Mouse (Mus musculus): ENCODE data around the gene Abhd16b. TPM values are rescaled to one million over a fixed set of nuclear protein-coding genes. Genes with fewer than 3 reads are reported as not detected.
A peak's percentile ranks its signal among the peaks of the same experiment; 100 is the strongest.

Gene Abhd16b
- polyA plus RNA-seq, 1 experiment = 0.06 TPM

GRCm38 (mm10) chr2:181521491-181521890 is 28.5 kb downstream of the Abhd16b start:
- H3ac ChIP-seq (ENCODE audit: control insufficient read depth, insufficient read length) = peak overlapping the region; percentile 54
- peak overlapping the region; percentile 85 for H3K4me2 ChIP-seq (ENCODE audit: low read depth)
- H3K27me3 ChIP-seq (ENCODE audit: control insufficient read depth, insufficient read depth, insufficient read length) = no peaks in the 10 kb centered on the region
- H3K36me3 ChIP-seq (ENCODE audit: control insufficient read depth, insufficient read depth) = peaks cover 10% of the 10 kb centered on the region
- H3K79me2 ChIP-seq (ENCODE audit: control insufficient read depth, insufficient read depth) = peaks cover 65% of the 10 kb centered on the region
- H3K4me3 ChIP-seq = peak overlapping the region; percentile 78
- no peak for TF ChIP-seq POLR2AphosphoS2 (IDR thresholded peaks at IDR 0.05; ENCODE audit: insufficient read length, low read depth)
- TF ChIP-seq USF1 (IDR thresholded peaks at IDR 0.05; ENCODE audit: low read depth) = no peak
- no peak for TF ChIP-seq MAX (IDR thresholded peaks at IDR 0.05; ENCODE audit: low read depth)
- TF ChIP-seq MYOG (IDR thresholded peaks at IDR 0.05; ENCODE audit: control insufficient read depth in 1 of 3, insufficient read depth in 1 of 3, insufficient read length in 2 of 3, low read depth in 2 of 3) = no peak
- no peak for TF ChIP-seq SRF (IDR thresholded peaks at IDR 0.05; ENCODE audit: control insufficient read depth, insufficient read length, low read depth)
- TF ChIP-seq MYOD1 (IDR thresholded peaks at IDR 0.05; ENCODE audit: control insufficient read depth in 1 of 3, insufficient read length in 2 of 3, low read depth in 2 of 3) = no peak
- no peak for TF ChIP-seq TCF3 (IDR thresholded peaks at IDR 0.05; ENCODE audit: insufficient read length, low read depth)
- no peak for TF ChIP-seq TCF12 (IDR thresholded peaks at IDR 0.05; ENCODE audit: insufficient read depth, poor library complexity, severe bottlenecking)

- H3ac ChIP-seq (ENCODE audit: control insufficient read depth, insufficient read length) = no peak overlapping the region
- no peaks in the 10 kb centered on the region for H3K27me3 ChIP-seq (ENCODE audit: control insufficient read depth, insufficient read depth, insufficient read length)
- TF ChIP-seq E2F4 (IDR thresholded peaks at IDR 0.05; ENCODE audit: insufficient read depth) (no peak), TCF12 (IDR thresholded peaks at IDR 0.05; ENCODE audit: insufficient read depth, poor library complexity, severe bottlenecking) (no peak), MYOG (IDR thresholded peaks at IDR 0.05; ENCODE audit: control insufficient read depth in 1 of 3, insufficient read depth in 1 of 3, insufficient read length in 2 of 3, low read depth in 2 of 3) (no peak), TCF3 (IDR thresholded peaks at IDR 0.05; ENCODE audit: insufficient read length, low read depth) (no peak), POLR2A (IDR thresholded peaks at IDR 0.05; ENCODE audit: insufficient read length, low read depth) (no peak), MAX (IDR thresholded peaks at IDR 0.05; ENCODE audit: low read depth) (no peak), CEBPB (IDR thresholded peaks at IDR 0.05; ENCODE audit: insufficient read depth, poor library complexity, severe bottlenecking) (no peak)
- peaks cover 78% of the 10 kb centered on the region for H3K79me2 ChIP-seq (ENCODE audit: control insufficient read depth, insufficient read depth)
- no peak overlapping the region for H3K4me3 ChIP-seq
- peaks cover 5% of the 10 kb centered on the region for H3K36me3 ChIP-seq (ENCODE audit: control insufficient read depth, insufficient read depth)
- peak overlapping the region; percentile 85 for H3K4me2 ChIP-seq (ENCODE audit: low read depth)
Observed at GRCm38 (mm10) chr2:181522811-181523210, 29.8 kb downstream of the Abhd16b start.

- H3ac ChIP-seq (ENCODE audit: control insufficient read depth, insufficient read length) = no peak overlapping the region
- no peaks in the 10 kb centered on the region for H3K27me3 ChIP-seq (ENCODE audit: control insufficient read depth, insufficient read depth, insufficient read length)
- TF ChIP-seq MAX (IDR thresholded peaks at IDR 0.05; ENCODE audit: low read depth) = no peak
- no peak for TF ChIP-seq REST (IDR thresholded peaks at IDR 0.05; ENCODE audit: insufficient read depth, insufficient read length)
- TF ChIP-seq POLR2AphosphoS2 (IDR thresholded peaks at IDR 0.05; ENCODE audit: insufficient read length, low read depth) = no peak
- TF ChIP-seq TCF3 (IDR thresholded peaks at IDR 0.05; ENCODE audit: insufficient read length, low read depth) = no peak
- TF ChIP-seq USF1 (IDR thresholded peaks at IDR 0.05; ENCODE audit: low read depth) = no peak
- no peak overlapping the region for H3K4me3 ChIP-seq
- H3K79me2 ChIP-seq (ENCODE audit: control insufficient read depth, insufficient read depth) = peaks cover 99% of the 10 kb centered on the region
- H3K4me2 ChIP-seq (ENCODE audit: low read depth) = no peak overlapping the region
- peaks cover 14% of the 10 kb centered on the region for H3K36me3 ChIP-seq (ENCODE audit: control insufficient read depth, insufficient read depth)
Observed at GRCm38 (mm10) chr2:181525526-181525925, 32.5 kb downstream of the Abhd16b start.

- Histone ChIP-seq H3K27me3 (ENCODE audit: control insufficient read depth, insufficient read depth, insufficient read length) (no peaks in the 10 kb centered on the region), H3K79me2 (ENCODE audit: control insufficient read depth, insufficient read depth) (peaks cover 100% of the 10 kb centered on the region), H3K4me3 (no peak overlapping the region), H3K4me2 (ENCODE audit: low read depth) (no peak overlapping the region), H3ac (ENCODE audit: control insufficient read depth, insufficient read length) (no peak overlapping the region), H3K36me3 (ENCODE audit: control insufficient read depth, insufficient read depth) (peaks cover 19% of the 10 kb centered on the region)
- TF ChIP-seq E2F4 (IDR thresholded peaks at IDR 0.05; ENCODE audit: insufficient read depth) = no peak
- TF ChIP-seq MYOG (IDR thresholded peaks at IDR 0.05; ENCODE audit: control insufficient read depth in 1 of 3, insufficient read depth in 1 of 3, insufficient read length in 2 of 3, low read depth in 2 of 3) = peak in 1 of 3 experiments; percentile 40
Observed at GRCm38 (mm10) chr2:181529076-181529475, 36.1 kb downstream of the Abhd16b start.

- TF ChIP-seq MYOD1 (IDR thresholded peaks at IDR 0.05; ENCODE audit: control insufficient read depth in 1 of 3, insufficient read length in 2 of 3, low read depth in 2 of 3) (no peak), USF1 (IDR thresholded peaks at IDR 0.05; ENCODE audit: low read depth) (no peak), POLR2A (IDR thresholded peaks at IDR 0.05; ENCODE audit: insufficient read length, low read depth) (no peak), E2F4 (IDR thresholded peaks at IDR 0.05; ENCODE audit: insufficient read depth) (no peak), REST (IDR thresholded peaks at IDR 0.05; ENCODE audit: insufficient read depth, insufficient read length) (no peak), CEBPB (IDR thresholded peaks at IDR 0.05; ENCODE audit: insufficient read depth, poor library complexity, severe bottlenecking) (no peak), SRF (IDR thresholded peaks at IDR 0.05; ENCODE audit: control insufficient read depth, insufficient read length, low read depth) (no peak), POLR2AphosphoS2 (IDR thresholded peaks at IDR 0.05; ENCODE audit: insufficient read length, low read depth) (no peak), TCF3 (IDR thresholded peaks at IDR 0.05; ENCODE audit: insufficient read length, low read depth) (no peak), MAX (IDR thresholded peaks at IDR 0.05; ENCODE audit: low read depth) (no peak), TCF12 (IDR thresholded peaks at IDR 0.05; ENCODE audit: insufficient read depth, poor library complexity, severe bottlenecking) (no peak), MYOG (IDR thresholded peaks at IDR 0.05; ENCODE audit: control insufficient read depth in 1 of 3, insufficient read depth in 1 of 3, insufficient read length in 2 of 3, low read depth in 2 of 3) (no peak)
- H3ac ChIP-seq (ENCODE audit: control insufficient read depth, insufficient read length) = no peak overlapping the region
Observed at GRCm38 (mm10) chr2:181532589-181532988, 39.6 kb downstream of the Abhd16b start.

More at GRCm38 (mm10) chr2:181532589-181532988, 39.6 kb downstream of the Abhd16b start:
- Histone ChIP-seq H3K4me2 (ENCODE audit: low read depth) (no peak overlapping the region), H3K36me3 (ENCODE audit: control insufficient read depth, insufficient read depth) (peaks cover 15% of the 10 kb centered on the region), H3K27me3 (ENCODE audit: control insufficient read depth, insufficient read depth, insufficient read length) (no peaks in the 10 kb centered on the region), H3K79me2 (ENCODE audit: control insufficient read depth, insufficient read depth) (peaks cover 99% of the 10 kb centered on the region), H3K4me3 (no peak overlapping the region)

Data from myocyte (in vitro differentiated cells).